Mouse (Mus musculus) kidney, postnatal 0 days (tissue): ENCODE measurements at regions not wholly inside any gene's neighbourhood (a gene's known extent, or its start where the extent isn't known, plus 50 kb on each side); places are given as distances from the start of the nearest gene placed in this dataset.

Experiments used
- ATAC-seq: fragments of 200-750 bp; cut with Nextera tagmentation; replicated peaks from 2 replicates; pipeline ENCODE4 v1.8.0; 2017; ENCODE audit warnings: low read depth, moderate number of reproducible peaks, moderate TSS enrichment, moderate library complexity; ENCODE audit not compliant: low FRiP score
- DNase-seq: peaks from one replicate; pipeline ENCODE4 v3.0.0-alpha.2; 2016; ENCODE audit warnings: low spot score
- H3K27ac ChIP-seq: fragments of 300-500 bp; sonication (generic); 2 replicates; pipeline ENCODE4 v1.5.1; 2014; ENCODE audit warnings: mild to moderate bottlenecking
- H3K27me3 ChIP-seq: fragments of 300-500 bp; sonication (generic); 2 replicates; pipeline ENCODE4 v1.6.1; 2014; ENCODE audit warnings: low read length, mixed read lengths; ENCODE audit not compliant: insufficient read depth
- H3K36me3 ChIP-seq: fragments of 300-500 bp; sonication (generic); 2 replicates; pipeline ENCODE4 v1.6.1; 2014; ENCODE audit warnings: low read length, mixed read lengths; ENCODE audit not compliant: insufficient read depth
- H3K4me1 ChIP-seq: fragments of 300-500 bp; sonication (generic); replicated peaks from 2 replicates; pipeline ENCODE4 v1.6.1; 2014; ENCODE audit warnings: antibody characterized with exemption, low read length, mixed read lengths; ENCODE audit not compliant: insufficient read depth
- H3K4me2 ChIP-seq: fragments of 300-500 bp; sonication (generic); 2 replicates; pipeline ENCODE4 v1.6.1; 2014; ENCODE audit warnings: mild to moderate bottlenecking, low read length, moderate library complexity, mixed read lengths
- H3K4me3 ChIP-seq: fragments of 300-500 bp; sonication (generic); replicated peaks from 2 replicates; pipeline ENCODE4 v1.5.1; 2014; ENCODE audit warnings: low read depth, low read length
- H3K9ac ChIP-seq: fragments of 300-500 bp; sonication (generic); 2 replicates; pipeline ENCODE4 v1.6.1; 2014; ENCODE audit warnings: low read depth, low read length
- H3K9me3 ChIP-seq: fragments of 300-500 bp; sonication (generic); replicated peaks from 2 replicates; pipeline ENCODE4 v1.6.1; 2016; ENCODE audit warnings: low read length, inconsistent platforms, mixed read lengths
- CTCF ChIP-seq: IDR thresholded peaks from 2 replicates; pipeline ENCODE4 v1.5.1; 2016; ENCODE audit warnings: antibody characterized with exemption, low read depth, mild to moderate bottlenecking, moderate library complexity
- WGBS: fragments of 180-500 bp; shearing (Covaris S2); extraction: QIAGEN DNeasy Blood & Tissue Kit; methylation state at CpG from one replicate; pipeline ENCODE4 v1.1.7; 2014; 5-methylcytosine and 5-hydroxymethylcytosine counted together

GRCm38 (mm10) chr10:67384568-67384958, 99.5 kb upstream of the Nrbf2 start:
- H3K27me3 ChIP-seq: no peaks in the 10 kb centered on the region
- DNase-seq: no peak
- no peaks in the 10 kb centered on the region for H3K4me1 ChIP-seq
- H3K4me3 ChIP-seq: no peak overlapping the region
- no peak overlapping the region for H3K4me2 ChIP-seq
- ATAC-seq: no peak
- H3K36me3 ChIP-seq: no peaks in the 10 kb centered on the region
- H3K9me3 ChIP-seq: no peaks in the 10 kb centered on the region
- H3K27ac ChIP-seq: no peak overlapping the region
- WGBS: 46% methylated on average over 4 of the region's 4 CpGs
- no peak for TF ChIP-seq CTCF
- no peak overlapping the region for H3K9ac ChIP-seq

DNA sequence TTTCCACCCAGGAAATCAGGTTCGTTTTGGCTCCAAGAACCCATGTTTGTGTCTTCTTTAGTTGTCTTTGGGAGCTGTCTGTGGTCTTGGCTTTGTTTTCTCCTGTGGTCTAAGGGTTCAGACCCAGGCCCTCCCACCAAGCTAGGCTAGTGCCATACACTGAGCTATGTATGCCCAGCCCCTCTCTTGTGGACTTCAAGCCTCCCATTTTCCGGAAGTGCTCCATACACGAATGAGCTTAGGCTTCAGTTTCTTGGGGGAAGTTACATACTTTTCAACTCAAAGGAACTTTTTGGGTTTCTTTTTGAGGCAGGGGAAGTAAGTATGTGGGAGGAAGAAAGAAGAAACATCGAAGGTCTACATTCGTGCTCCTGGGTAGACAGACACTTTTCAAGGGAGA, 100.9 kb upstream of the Nrbf2 start:
- 73% methylated on average over 5 of the region's 5 CpGs for WGBS
- Histone ChIP-seq H3K27me3 (no peaks in the 10 kb centered on the region), H3K4me1 (no peaks in the 10 kb centered on the region), H3K4me3 (no peak overlapping the region), H3K27ac (no peak overlapping the region), H3K4me2 (no peak overlapping the region), H3K36me3 (no peaks in the 10 kb centered on the region), H3K9me3 (no peaks in the 10 kb centered on the region), H3K9ac (no peak overlapping the region)
- DNase-seq: no peak
- ATAC-seq: no peak
- no peak for TF ChIP-seq CTCF

- TF ChIP-seq CTCF: no peak
- H3K9ac ChIP-seq: no peak overlapping the region
- no peak overlapping the region for H3K27ac ChIP-seq
- H3K36me3 ChIP-seq: no peaks in the 10 kb centered on the region
- ATAC-seq (no peak), DNase-seq (no peak)
- no peak overlapping the region for H3K4me2 ChIP-seq
- WGBS: 62% methylated on average over 5 of the region's 6 CpGs
- no peak overlapping the region for H3K4me3 ChIP-seq
- H3K9me3 ChIP-seq: no peaks in the 10 kb centered on the region
- no peaks in the 10 kb centered on the region for H3K27me3 ChIP-seq
- H3K4me1 ChIP-seq: no peaks in the 10 kb centered on the region
Measured at GRCm38 (mm10) chr10:67388755-67389154, 103.7 kb upstream of the Nrbf2 start.

DNA sequence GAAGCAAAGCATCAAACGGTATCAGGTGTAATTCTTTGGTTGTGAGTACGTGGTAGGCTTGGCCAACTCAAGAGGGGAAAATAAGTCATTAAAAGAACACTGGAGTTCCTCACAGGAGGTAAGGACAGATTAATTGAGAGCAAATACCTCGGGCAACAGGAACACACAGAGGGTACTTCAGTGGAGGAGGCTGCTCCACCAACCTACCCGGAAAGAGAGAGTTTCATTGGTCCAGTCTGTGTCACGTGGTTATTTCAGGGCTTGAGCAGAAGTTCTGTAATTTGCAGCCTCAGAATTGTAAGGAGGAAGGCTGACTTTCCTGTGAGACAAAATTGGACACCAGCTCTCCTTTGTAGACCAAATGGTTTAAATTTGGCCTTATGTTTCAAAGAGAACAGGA, 115.3 kb upstream of the Nrbf2 start:
- Histone ChIP-seq H3K4me1 (no peaks in the 10 kb centered on the region), H3K4me2 (no peak overlapping the region), H3K4me3 (no peak overlapping the region), H3K27me3 (no peaks in the 10 kb centered on the region), H3K9ac (no peak overlapping the region), H3K9me3 (no peaks in the 10 kb centered on the region), H3K27ac (no peak overlapping the region), H3K36me3 (no peaks in the 10 kb centered on the region)
- no peak for DNase-seq
- no peak for TF ChIP-seq CTCF
- no peak for ATAC-seq
- WGBS: 61% methylated on average over 5 of the region's 5 CpGs

GRCm38 (mm10) chr10:67401409-67401808, 116.3 kb upstream of the Nrbf2 start:
- TF ChIP-seq CTCF: no peak
- Histone ChIP-seq H3K4me1 (no peaks in the 10 kb centered on the region), H3K27me3 (no peaks in the 10 kb centered on the region), H3K4me3 (no peak overlapping the region), H3K27ac (no peak overlapping the region), H3K9me3 (no peaks in the 10 kb centered on the region), H3K4me2 (no peak overlapping the region), H3K9ac (no peak overlapping the region), H3K36me3 (no peaks in the 10 kb centered on the region)
- ATAC-seq: no peak
- WGBS: 44% methylated on average over 6 of the region's 6 CpGs
- no peak for DNase-seq

DNA sequence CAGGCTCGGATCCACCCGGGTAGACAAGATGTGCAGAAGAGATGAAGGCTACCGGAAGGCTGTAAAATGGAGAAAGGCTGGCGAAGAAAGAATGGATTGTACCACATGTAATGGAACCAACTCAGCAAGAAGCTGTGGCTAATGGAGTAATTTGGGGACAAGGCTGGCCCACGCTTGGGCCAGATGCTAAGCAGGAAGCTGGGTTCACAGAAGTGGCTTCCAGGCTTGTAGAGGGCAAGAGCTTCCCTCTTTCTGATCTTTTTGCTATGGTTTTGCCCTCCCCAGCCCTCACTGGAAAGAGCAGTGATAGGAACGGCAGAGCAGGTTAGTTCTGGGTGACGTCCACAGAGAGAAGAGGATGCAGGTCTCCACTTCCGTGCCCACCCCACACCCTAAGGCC, 117.7 kb upstream of the Egr2 start:
- no peak for TF ChIP-seq CTCF
- whole genome bisulfite sequencing: 92% methylated on average over 8 of the region's 8 CpGs
- ATAC-seq (no peak), DNase-seq (no peak)
- no peaks in the 10 kb centered on the region for H3K27me3 ChIP-seq
- no peaks in the 10 kb centered on the region for H3K36me3 ChIP-seq
- no peak overlapping the region for H3K9ac ChIP-seq
- no peak overlapping the region for H3K4me2 ChIP-seq
- H3K9me3 ChIP-seq: no peaks in the 10 kb centered on the region
- no peak overlapping the region for H3K4me3 ChIP-seq
- no peak overlapping the region for H3K27ac ChIP-seq
- H3K4me1 ChIP-seq: no peaks in the 10 kb centered on the region

DNA sequence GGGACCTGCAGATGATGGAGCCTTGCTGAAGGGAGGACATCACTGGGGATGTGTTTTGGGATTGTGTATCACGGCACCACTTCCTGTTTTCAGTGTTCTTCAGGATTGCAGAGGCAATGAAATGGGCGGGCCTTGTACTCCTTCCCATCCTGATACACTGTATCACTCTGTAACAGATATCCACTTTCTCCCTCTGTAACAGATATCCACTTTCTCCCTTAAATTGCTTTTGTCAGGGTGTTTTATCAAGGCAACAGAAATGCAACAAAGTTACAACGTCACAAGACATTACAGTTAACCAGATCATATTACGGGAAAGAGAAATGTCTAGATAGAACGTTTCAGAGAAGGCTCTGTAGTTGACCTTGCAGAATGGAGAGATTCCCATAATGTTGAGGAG, 114.5 kb upstream of the Egr2 start:
- no peaks in the 10 kb centered on the region for H3K4me1 ChIP-seq
- 60% methylated on average over 5 of the region's 5 CpGs for WGBS
- no peak for TF ChIP-seq CTCF
- no peak for DNase-seq
- ATAC-seq: no peak
- H3K4me3 ChIP-seq: no peak overlapping the region
- no peaks in the 10 kb centered on the region for H3K9me3 ChIP-seq
- H3K36me3 ChIP-seq: no peaks in the 10 kb centered on the region
- H3K27me3 ChIP-seq: no peaks in the 10 kb centered on the region
- H3K4me2 ChIP-seq: no peak overlapping the region
- no peak overlapping the region for H3K27ac ChIP-seq
- H3K9ac ChIP-seq: no peak overlapping the region
